Mouse (Mus musculus) layer of hippocampus, adult 9-11 months (tissue): Measurements from ENCODE around the gene Prkag2.
A peak's percentile ranks its signal among the peaks of the same experiment; 100 is the strongest.
"Not testable (repeated sequence)": the region's sequence is repeated elsewhere in the genome, so short reads cannot be mapped to it uniquely, and the experiment has no call there.

ENCODE experiments used
- DNase-seq: peaks from one replicate; pipeline ENCODE4 v3.0.0; 2022

The Prkag2 gene

DNA sequence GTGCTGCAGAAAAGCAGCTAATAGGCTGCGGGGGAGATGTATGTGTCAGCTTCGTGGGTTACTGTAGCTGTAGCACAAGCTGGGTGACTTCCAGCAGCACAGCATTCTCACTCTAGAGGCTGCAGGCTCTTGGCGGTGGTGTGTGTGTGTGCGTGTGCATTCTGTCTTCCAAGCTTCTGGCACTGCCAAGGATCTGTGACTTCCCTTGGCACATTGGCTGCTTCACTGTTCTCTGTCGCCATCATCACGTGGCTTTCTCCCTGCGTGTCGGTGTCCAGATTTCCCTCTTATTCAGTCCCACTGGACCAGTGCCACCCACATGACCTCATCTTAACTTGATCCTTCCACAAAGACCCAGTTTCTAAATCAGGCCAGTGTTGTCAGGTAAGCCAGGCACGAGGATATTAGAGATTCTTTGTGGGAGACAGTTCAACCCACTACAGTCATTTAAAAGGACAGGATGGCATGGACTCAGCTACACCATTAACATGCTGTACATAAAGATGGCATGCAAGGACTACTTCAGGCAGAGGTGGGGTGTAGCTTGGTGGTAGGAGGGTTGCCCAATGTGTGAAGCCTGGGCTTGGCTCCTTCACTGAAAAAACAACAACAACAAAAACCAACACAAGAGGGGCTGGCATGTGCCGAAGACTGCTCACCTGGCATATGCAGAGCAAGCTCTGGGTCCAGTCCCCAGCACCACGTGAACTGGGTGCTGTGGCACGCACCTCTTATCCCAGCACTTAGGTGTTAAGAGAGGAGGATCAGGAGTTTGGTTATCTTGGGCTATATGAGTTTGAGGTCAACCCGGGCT lies 239.6 kb downstream of the Prkag2 start:
- peak; percentile 87 for DNase-seq

DNA sequence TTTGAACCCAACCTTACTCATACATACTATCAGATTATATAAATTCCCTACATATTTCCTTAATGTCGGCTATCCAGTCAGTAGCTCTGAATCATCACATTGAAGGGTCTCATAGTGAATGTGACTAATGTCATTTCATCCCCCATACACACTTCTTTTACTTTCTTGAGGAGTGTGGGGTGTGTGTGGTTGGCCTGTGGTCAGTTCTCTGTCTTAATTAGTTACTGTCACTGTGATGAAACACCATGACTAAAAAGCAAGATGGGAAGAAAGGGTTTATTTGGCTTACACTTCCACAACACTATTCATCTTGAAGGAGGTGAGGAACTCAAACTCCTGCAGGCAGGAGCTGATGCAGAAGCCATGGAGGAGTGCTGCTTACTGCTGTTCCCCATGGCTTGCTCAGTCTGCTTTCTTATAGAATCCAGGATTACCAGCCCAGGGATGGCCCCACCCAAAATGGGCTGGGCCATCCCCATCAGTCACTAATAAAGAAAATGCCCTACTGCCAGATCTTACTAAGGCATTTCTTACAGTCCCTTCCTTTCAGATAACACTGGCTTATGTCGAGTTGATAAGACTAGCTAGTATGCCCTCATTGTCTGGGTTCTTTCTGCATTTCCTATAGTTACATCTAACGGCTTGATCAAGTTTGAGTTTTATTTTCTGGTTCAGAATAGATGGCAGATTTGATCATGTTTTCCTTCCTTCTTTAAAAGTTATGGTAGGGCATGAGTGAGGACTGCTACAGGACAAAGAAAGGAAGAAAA lies 240.5 kb downstream of the Prkag2 start:
- no peak for DNase-seq

DNA sequence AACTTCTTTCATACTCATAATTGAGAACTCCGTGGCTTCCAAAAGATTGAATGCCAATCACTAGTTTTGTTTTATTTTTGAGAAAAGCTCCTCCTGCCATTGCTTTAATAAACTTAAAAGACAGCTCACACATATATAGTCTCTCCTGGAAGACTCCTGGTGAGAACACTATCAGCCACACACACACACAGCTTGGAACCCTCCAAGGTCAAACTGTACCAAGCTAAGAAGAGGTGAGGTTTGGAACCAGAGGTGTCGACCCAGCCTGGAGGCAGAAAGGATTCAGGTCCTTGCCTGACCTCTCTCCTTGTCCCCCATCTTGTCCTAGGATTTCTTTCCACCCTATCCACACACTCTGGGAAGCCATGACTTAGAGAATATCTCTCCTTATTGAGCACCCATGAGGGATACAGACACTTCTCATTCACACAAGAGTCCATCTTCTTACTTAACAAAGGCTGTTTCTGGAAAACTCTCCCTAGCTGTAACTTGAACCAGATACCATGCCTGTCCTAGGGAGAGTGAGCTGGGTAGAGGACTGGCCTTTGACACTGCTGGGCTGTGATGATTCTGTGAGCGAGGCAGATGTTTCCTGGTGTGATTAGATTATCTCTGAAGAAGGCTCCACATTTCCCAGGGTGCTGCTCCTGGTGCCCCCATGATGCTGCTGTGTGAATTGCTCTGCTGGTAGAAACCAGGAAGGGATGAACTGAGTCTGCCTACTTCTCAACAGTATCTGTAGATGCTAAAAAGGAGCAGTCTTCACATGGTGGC lies 245.4 kb downstream of the Prkag2 start:
- DNase-seq: no peak

DNA sequence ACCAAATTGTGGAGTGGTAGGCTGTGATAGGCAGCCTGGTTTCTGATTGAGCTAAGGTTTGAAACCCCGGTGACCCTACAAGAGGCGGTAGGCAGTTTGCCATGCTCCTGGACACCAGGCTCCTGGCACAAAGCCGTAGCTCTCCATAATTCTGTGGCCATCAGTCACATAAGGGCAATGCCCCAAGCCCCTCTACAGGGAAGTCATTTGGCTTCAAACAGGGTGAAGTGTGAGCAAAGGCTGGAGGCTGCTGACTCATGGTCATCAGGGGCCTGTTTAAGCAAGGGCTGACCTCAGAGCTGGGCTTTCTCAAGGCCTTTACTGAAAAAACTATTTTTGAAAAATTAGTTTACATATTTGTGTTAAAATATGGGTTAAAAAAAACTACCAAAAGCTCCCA lies 246.2 kb downstream of the Prkag2 start:
- no peak for DNase-seq

DNA sequence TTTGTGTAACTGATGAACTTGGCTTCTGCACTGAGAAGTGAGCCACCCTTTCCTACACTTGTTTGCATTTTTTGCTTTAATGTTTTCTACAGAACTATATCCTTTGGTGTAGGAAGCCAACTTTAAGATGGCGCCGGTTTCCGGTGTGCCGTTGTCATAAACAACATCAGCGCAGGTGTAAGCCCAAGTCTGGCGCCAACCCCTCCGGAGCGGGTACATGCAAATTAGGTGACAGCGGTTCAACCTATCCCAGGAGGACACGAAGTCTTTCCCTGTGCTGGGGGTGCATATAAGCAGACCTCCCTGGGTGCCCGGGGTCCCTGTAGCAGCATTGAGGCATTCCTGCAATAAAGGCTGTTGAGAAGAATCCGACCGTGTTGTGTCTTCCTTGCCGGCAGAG lies 252.2 kb downstream of the Prkag2 start:
- not testable (repeated sequence) for DNase-seq

DNA sequence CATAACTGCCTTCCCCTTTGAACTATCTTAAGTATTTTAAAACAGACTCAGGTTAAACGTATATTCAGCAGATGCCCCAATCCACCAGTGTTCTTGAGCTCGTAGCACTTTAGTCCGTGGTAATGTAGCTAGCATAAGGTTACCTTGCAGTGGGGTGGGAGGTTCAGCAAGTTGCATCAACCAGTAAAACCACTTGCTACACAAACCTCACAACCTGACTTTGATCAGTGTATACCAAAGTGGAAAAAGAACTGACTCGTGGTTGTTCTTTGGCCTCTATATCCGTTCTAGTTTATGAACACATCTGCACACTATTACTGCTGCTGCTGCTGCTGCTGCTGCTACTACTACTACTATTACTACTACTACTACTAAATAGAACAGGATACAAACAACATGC lies 256.6 kb downstream of the Prkag2 start:
- DNase-seq: no peak

DNA sequence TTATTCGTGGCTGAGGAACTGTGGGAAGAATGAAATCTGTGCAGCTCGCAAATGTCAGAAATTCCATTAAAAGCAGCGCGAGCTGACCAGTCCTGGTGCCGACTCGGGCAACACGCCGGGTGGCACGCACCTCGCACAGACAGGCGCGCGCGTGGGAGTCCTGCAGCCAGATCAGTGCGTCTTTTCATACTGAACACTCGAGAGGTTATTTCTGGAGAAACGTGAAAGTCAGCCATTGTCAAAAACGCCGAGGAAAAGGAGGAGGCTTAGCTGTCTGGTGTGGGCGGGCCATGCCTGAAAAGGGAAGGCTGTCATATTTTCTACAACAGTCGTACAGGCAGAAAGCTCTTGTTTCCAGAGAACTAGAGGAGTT lies 257.4 kb downstream of the Prkag2 start:
- DNase-seq: no peak

DNA sequence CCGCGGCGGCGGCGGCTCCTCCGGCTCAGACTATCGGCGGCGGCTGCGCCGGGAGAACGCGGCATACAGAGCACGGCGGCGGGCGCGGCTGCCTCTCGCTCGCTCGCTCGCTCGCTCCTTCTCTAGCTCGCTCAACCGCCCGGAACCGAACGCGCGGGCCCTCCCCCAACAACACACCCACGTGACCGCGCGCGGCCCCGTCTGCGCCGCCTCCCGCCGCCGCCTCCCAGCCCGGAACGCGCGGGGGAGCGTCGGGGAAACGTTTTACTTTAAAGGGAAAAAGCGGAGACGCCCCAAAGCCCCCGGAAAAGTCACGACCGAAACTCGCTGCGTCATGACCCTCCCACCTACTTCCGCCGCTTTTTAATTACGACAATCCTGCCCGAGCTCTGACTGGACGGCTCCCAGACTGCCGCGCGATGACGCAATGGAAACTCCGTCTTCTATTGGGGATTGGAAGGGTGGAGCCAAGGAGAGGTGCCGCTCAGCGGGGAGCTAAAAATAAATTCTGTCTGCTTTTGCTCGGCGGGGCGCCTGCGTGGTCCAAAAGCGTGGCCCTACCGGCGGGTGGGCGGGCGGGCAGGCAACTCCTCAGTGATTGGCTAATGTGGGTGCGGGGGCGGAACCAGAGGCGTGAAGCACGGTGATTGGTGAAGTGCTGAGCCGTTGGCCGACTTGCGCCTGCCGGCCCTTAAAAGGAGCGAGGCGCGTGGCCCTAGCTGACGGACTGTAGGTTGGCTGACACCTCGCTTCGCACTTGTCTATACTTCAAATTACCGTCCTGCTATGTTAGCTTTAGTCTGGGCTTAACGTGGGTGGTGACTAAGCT lies 258.0 kb downstream of the Prkag2 start, which contains the start of gene Rheb:
Rheb (minus strand) TSS at position 351 of the 829 bp plus-strand sequence.
- peak; percentile 99 for DNase-seq

DNA sequence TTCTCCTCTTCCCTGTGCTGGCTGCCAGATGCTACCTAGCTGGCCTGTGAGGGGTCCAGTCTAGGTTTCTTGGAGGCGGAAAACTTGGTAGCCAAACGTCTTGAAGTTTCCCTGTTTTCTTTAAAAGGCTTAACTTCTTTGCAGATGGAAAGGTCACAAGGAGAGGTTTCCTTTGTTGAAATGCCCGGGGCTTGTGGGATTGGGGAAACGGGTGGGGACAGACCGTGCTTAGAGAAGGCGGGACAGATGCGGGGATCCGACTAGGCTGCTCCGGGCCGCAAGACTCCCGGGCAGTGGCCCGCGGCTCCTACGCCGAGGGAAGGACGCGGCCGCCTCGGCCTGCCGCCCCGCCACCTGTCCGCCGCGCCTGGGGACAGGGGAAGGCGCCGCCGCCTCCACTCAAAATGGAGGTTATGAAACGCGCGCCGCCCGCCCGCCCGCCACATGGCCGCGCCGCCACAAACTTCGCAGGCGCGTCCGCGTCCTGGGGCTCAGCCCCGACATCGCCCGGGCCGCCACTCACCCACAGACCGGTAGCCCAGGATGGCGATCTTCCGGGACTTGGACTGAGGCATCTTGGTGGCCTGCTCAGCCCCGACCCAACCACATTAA lies 258.7 kb downstream of the Prkag2 start:
- DNase-seq: peak; percentile 47

DNA sequence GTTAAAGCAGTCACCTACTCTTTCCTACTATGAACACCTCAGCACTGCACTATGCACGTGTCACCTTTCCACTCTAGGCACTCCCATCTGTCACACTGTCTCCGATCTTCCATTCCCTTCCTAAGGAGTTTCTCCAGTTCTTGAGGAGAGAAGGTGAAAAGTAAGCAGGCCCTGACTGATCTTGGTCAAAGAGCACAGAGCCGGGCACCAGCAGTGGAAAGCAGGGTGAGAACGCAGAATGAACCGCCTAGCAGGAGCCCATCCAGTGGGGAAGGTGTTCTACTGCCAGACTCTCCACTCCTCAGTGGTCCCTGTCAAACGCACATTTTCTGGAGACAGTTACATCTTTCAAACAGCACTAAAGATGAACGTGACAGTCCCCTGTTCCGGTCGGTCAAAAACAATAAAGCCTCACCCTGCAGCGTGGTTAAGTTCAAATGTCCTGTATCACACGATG lies 259.4 kb downstream of the Prkag2 start:
- DNase-seq: no peak

DNA sequence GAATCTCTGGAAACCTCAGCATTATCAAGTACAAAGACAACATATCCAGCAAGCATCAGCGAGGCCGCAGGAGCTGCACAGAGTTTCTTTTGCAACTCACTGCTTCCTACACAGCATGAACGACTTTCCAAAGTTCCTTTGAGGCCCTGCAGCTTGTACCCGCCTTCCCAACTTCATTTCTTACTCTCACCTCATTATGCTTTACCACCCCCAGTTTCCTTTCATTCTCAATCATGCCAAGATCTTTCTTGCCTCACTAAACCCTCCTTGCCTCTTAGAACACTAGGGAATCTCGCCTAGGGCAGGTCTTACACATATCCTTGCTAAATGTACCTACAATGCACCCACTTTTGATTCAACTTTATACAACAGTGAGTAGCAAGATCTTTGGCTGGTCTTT lies 266.0 kb downstream of the Prkag2 start:
- no peak for DNase-seq

DNA sequence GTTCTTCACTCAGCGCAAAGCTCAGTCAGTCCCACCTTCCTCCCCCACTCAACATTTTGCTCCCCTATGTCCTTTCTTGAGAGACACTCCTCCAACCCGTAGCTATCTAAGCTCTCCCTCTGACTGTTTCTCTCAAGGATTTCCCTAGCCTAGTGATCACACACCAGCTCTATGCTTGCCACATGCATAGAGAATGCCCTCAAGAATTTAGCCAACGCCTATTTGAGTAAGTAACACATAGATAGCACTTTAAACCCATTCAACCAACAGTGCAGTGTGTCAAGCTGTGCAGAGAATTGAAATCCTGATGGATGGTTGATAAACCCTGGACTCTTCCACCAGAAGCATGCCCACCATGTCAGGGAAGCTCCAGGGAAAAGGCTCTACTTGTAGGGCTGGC lies 268.5 kb downstream of the Prkag2 start:
- no peak for DNase-seq

DNA sequence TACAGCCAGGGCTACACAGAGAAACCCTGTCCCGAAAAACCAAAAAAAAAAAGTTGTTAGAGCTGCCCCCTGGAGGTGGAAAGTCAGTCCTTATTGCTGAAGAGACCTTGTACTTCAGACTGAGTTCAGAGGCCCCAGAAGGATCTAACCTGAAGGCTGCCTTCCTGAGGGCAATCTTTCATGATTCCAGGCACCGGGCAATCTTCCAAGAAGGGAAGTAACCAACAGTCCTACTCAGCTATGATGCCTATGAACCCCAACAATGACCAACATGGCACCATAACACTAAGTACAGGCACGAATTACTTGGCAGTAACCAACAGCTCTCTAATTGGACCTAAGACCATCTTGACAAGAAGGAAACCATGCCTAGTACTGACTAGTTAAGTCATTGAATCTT lies 272.0 kb downstream of the Prkag2 start:
- no peak for DNase-seq

DNA sequence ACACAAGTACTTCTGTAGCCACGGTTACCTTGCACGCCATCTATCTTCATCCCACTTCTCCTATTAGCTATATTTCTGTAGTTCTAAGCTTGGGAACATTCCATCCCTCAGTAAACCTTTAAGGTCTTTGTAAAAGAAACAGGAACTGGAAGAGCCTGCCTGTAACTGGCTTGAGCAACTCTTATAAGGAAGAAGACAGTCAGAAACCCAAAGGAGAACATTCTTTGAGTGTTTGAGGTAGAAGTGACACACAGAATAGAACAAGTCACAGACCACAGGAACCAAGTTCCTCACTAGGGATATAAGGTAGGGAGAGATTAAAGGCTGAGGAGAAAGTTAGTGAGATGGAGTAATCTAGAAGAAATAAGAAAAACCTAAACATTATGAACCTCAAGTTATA lies 273.3 kb downstream of the Prkag2 start:
- DNase-seq: no peak

DNA sequence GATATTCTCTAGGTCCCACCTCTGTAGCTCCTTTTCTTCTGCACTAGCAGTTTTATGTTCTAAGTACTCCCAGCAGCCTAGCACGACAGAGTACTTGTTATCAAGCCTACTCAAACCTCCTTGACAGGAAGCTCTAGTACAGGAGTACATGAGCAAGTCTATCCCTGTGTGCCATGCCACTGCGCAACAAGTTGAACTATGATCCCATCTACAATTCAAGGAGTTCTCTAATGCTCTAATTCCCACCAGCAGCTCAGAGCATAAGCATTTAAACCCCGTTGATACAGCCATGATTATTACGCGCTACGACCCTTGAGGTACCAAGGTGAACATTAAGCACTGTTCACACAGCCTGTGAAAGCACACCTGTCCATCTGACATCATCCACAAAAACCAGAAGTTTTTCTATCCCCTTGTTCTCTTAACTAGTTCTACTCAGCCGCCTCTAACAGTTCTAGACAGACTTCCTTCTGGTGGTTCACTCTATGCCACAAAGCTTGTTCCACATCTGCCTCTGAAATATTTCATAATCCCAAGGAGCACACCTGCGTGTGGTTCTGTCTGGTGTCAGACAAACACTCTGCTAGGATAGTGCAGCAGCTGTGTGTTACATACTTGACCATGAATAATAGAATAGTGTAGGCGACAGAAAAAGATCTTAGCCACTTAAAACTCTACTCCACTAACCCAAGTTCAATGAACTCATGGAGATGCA lies 274.2 kb downstream of the Prkag2 start:
- no peak for DNase-seq

DNA sequence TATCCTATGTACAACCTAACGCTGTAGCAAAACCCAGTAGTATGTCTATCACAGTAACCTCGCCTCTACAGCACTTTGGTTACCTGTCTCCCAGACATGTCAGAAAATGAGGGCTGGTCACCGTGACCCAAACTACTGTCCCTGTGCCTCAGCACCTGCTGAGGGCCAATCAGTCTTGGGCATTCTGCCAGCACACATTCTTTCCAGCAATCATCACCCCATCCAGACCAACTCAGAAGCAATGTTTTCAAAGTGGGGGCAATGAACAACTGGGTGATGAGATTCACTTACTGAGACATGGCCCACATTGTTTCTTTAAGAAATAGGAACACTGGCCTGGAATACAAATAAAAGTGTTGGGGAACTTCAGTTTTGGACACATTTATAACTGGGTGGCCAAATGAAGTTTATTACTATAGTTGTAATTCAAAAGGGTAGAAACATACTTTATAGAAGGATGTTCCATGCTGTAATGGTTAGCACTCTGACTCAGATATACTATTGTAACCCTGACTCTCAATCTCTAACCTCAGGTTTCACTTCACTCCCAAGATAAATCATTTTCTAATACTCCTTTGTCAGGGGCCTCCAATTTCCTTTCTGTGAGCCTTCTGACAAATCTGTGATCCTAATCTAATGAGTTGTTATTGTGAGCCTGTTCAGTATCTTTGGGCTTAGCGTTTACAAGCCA lies 274.9 kb downstream of the Prkag2 start:
- DNase-seq: no peak

DNA sequence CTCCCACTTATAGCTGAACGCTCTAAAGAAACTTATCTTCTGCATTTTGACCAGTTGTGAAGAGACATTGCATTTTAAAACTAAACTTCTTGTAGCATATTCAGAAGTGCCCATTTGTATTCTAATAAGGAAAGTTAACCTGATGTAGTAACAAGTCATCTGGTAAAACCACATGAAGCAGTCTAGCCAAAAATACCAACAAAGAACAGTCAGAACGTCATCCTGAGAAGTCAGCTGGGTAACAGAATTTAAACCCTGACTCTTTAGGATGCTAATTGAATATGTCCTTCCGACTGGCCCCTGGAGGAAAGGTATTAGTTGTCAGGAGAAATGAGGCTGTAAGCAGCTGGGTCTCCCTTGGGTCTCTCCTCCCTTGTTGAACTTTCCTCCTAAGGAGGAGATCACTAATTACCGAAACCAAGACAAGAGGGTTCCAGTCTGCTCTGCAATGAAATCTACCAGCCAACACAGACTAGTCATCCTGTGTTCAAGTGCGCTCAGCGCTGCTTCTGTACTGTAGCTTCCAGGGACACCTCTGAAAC lies 276.5 kb downstream of the Prkag2 start:
- DNase-seq: no peak

DNA sequence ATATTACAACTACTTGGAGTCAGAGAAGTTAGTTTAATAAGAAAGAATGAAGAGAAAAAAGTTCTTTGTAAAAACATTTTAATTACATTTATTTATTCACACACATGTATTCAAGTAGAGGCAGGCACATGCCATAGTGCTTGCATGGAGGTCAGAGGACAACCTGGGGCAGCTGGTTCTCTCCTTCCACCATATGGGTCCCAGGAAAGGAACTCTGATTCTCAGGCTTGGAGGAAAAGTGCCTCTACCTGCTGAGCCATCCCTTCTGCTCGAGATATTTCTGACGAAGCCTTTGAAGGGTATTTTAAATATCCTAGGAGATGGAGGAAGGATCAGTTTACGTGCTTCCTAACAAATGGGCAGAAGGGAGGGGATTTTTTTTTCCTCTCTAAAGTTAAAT lies 277.7 kb downstream of the Prkag2 start:
- no peak for DNase-seq

DNA sequence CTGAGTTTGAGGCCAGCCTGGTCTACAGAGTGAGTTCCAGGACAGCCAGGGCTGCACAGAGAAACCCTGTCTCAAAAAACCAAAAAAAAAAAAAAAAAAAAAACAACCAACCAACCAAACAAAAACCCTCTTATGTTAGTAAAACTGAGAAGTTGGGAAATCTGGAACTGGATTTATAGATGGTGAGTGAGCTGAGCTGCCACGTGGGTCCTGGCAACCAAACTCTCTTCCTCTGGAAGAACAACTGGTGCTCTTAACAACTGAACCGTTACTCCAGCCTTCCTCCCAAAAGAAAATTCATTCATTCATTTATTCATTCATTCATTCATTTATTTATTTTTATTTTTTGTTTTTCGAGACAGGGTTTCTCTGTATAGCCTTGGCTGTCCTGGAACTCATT lies 278.2 kb downstream of the Prkag2 start:
- not testable (repeated sequence) for DNase-seq

DNA sequence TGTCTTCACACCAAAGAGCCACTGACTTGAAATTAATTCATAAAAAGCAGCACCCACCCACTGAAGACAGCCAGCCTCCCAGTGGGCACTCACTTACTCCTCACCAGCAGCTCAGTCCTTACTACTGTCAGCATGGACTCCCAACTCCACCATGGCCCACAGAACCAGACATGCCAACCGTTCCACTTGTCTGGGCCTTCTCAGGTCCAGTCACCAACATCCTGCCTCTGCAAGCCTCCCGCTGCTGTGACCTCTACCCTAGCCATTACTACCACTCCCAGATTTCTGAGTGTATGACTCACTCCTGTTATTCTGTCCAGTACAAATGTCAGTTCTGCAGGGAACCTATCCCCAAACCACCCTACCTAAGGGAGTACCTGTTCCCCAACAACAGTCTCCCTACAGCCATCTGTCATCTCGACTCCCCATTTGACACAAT lies 279.0 kb downstream of the Prkag2 start:
- DNase-seq: no peak
